Mouse (Mus musculus): Measurements from ENCODE around the gene Birc5. TPM values are rescaled to one million over a fixed set of nuclear protein-coding genes. Genes with fewer than 3 reads are reported as not detected.

Gene Birc5
- polyA plus RNA-seq, 1 experiment = 60.7 TPM

GRCm38 (mm10) chr11:117855360-117855759, 6.3 kb downstream of the Birc5 start:
- no peak overlapping the region for H3K4me2 ChIP-seq (ENCODE audit: low read depth)
- no peak overlapping the region for H3ac ChIP-seq (ENCODE audit: control insufficient read depth, insufficient read length)
- peaks cover 53% of the 10 kb centered on the region for H3K79me2 ChIP-seq (ENCODE audit: control insufficient read depth, insufficient read depth)
- H3K27me3 ChIP-seq (ENCODE audit: control insufficient read depth, insufficient read depth, insufficient read length) = no peaks in the 10 kb centered on the region
- TF ChIP-seq CEBPB (IDR thresholded peaks at IDR 0.05; ENCODE audit: insufficient read depth, poor library complexity, severe bottlenecking) (no peak), POLR2A (IDR thresholded peaks at IDR 0.05; ENCODE audit: insufficient read length, low read depth) (no peak), REST (IDR thresholded peaks at IDR 0.05; ENCODE audit: insufficient read depth, insufficient read length) (no peak), TCF12 (IDR thresholded peaks at IDR 0.05; ENCODE audit: insufficient read depth, poor library complexity, severe bottlenecking) (no peak), USF1 (IDR thresholded peaks at IDR 0.05; ENCODE audit: low read depth) (no peak), SRF (IDR thresholded peaks at IDR 0.05; ENCODE audit: control insufficient read depth, insufficient read length, low read depth) (no peak), MYOG (IDR thresholded peaks at IDR 0.05; ENCODE audit: control insufficient read depth in 1 of 3, insufficient read depth in 1 of 3, insufficient read length in 2 of 3, low read depth in 2 of 3) (no peak), TCF3 (IDR thresholded peaks at IDR 0.05; ENCODE audit: insufficient read length, low read depth) (no peak), MYOD1 (IDR thresholded peaks at IDR 0.05; ENCODE audit: control insufficient read depth in 1 of 3, insufficient read length in 2 of 3, low read depth in 2 of 3) (no peak), MAX (IDR thresholded peaks at IDR 0.05; ENCODE audit: low read depth) (no peak), POLR2AphosphoS2 (IDR thresholded peaks at IDR 0.05; ENCODE audit: insufficient read length, low read depth) (no peak), E2F4 (IDR thresholded peaks at IDR 0.05; ENCODE audit: insufficient read depth) (no peak)
- H3K4me3 ChIP-seq = no peak overlapping the region
- H3K36me3 ChIP-seq (ENCODE audit: control insufficient read depth, insufficient read depth) = peaks cover 25% of the 10 kb centered on the region

DNA sequence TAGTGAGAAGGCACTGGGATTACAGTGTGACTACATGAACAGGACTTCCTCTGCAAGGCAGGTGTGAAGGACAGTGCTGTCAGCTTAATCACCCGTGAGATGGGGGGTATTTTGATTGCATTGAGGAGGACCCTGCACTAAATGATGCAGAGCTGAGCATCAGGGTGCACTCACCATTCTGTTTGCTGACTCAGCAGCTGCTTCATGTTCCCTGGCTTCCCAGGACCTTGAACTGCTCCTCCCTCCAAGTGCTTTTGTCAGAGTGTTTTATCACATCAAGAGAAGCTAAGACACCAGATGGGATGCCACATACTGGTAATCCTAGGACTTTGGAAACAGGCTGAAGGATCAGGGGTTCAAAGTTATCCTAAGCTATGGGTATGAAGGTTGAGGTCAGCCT, 6.9 kb downstream of the Birc5 start:
- Histone ChIP-seq H3K27me3 (ENCODE audit: control insufficient read depth, insufficient read depth, insufficient read length) (no peaks in the 10 kb centered on the region), H3K4me2 (ENCODE audit: low read depth) (no peak overlapping the region), H3K79me2 (ENCODE audit: control insufficient read depth, insufficient read depth) (peaks cover 47% of the 10 kb centered on the region), H3K4me3 (no peak overlapping the region), H3K36me3 (ENCODE audit: control insufficient read depth, insufficient read depth) (peaks cover 24% of the 10 kb centered on the region), H3ac (ENCODE audit: control insufficient read depth, insufficient read length) (no peak overlapping the region)
- TF ChIP-seq E2F4 (IDR thresholded peaks at IDR 0.05; ENCODE audit: insufficient read depth) (no peak), POLR2A (IDR thresholded peaks at IDR 0.05; ENCODE audit: insufficient read length, low read depth) (no peak), POLR2AphosphoS2 (IDR thresholded peaks at IDR 0.05; ENCODE audit: insufficient read length, low read depth) (no peak), TCF3 (IDR thresholded peaks at IDR 0.05; ENCODE audit: insufficient read length, low read depth) (no peak), SRF (IDR thresholded peaks at IDR 0.05; ENCODE audit: control insufficient read depth, insufficient read length, low read depth) (no peak), REST (IDR thresholded peaks at IDR 0.05; ENCODE audit: insufficient read depth, insufficient read length) (no peak), MAX (IDR thresholded peaks at IDR 0.05; ENCODE audit: low read depth) (no peak), USF1 (IDR thresholded peaks at IDR 0.05; ENCODE audit: low read depth) (no peak), TCF12 (IDR thresholded peaks at IDR 0.05; ENCODE audit: insufficient read depth, poor library complexity, severe bottlenecking) (no peak), MYOG (IDR thresholded peaks at IDR 0.05; ENCODE audit: control insufficient read depth in 1 of 3, insufficient read depth in 1 of 3, insufficient read length in 2 of 3, low read depth in 2 of 3) (no peak), MYOD1 (IDR thresholded peaks at IDR 0.05; ENCODE audit: control insufficient read depth in 1 of 3, insufficient read length in 2 of 3, low read depth in 2 of 3) (no peak), CEBPB (IDR thresholded peaks at IDR 0.05; ENCODE audit: insufficient read depth, poor library complexity, severe bottlenecking) (no peak)

- peaks cover 14% of the 10 kb centered on the region for H3K36me3 ChIP-seq (ENCODE audit: control insufficient read depth, insufficient read depth)
- no peaks in the 10 kb centered on the region for H3K27me3 ChIP-seq (ENCODE audit: control insufficient read depth, insufficient read depth, insufficient read length)
- H3K4me3 ChIP-seq = no peak overlapping the region
- H3K4me2 ChIP-seq (ENCODE audit: low read depth) = no peak overlapping the region
- TF ChIP-seq POLR2AphosphoS2 (IDR thresholded peaks at IDR 0.05; ENCODE audit: insufficient read length, low read depth) (peak; percentile 48), MAX (IDR thresholded peaks at IDR 0.05; ENCODE audit: low read depth) (no peak), USF1 (IDR thresholded peaks at IDR 0.05; ENCODE audit: low read depth) (no peak), POLR2A (IDR thresholded peaks at IDR 0.05; ENCODE audit: insufficient read length, low read depth) (no peak)
- peaks cover 32% of the 10 kb centered on the region for H3K79me2 ChIP-seq (ENCODE audit: control insufficient read depth, insufficient read depth)
- H3ac ChIP-seq (ENCODE audit: control insufficient read depth, insufficient read length) = no peak overlapping the region
Measured at GRCm38 (mm10) chr11:117857462-117857861, 8.4 kb downstream of the Birc5 start.

GRCm38 (mm10) chr11:117858392-117858791, 9.3 kb downstream of the Birc5 start:
- Histone ChIP-seq H3K4me3 (no peak overlapping the region), H3K4me2 (ENCODE audit: low read depth) (no peak overlapping the region), H3K27me3 (ENCODE audit: control insufficient read depth, insufficient read depth, insufficient read length) (no peaks in the 10 kb centered on the region), H3K36me3 (ENCODE audit: control insufficient read depth, insufficient read depth) (peaks cover 14% of the 10 kb centered on the region), H3ac (ENCODE audit: control insufficient read depth, insufficient read length) (no peak overlapping the region), H3K79me2 (ENCODE audit: control insufficient read depth, insufficient read depth) (peaks cover 23% of the 10 kb centered on the region)
- no peak for TF ChIP-seq TCF12 (IDR thresholded peaks at IDR 0.05; ENCODE audit: insufficient read depth, poor library complexity, severe bottlenecking)
- TF ChIP-seq USF1 (IDR thresholded peaks at IDR 0.05; ENCODE audit: low read depth) = no peak
- TF ChIP-seq E2F4 (IDR thresholded peaks at IDR 0.05; ENCODE audit: insufficient read depth) = no peak
- no peak for TF ChIP-seq TCF3 (IDR thresholded peaks at IDR 0.05; ENCODE audit: insufficient read length, low read depth)
- no peak for TF ChIP-seq MYOD1 (IDR thresholded peaks at IDR 0.05; ENCODE audit: control insufficient read depth in 1 of 3, insufficient read length in 2 of 3, low read depth in 2 of 3)
- TF ChIP-seq CEBPB (IDR thresholded peaks at IDR 0.05; ENCODE audit: insufficient read depth, poor library complexity, severe bottlenecking) = no peak

DNA sequence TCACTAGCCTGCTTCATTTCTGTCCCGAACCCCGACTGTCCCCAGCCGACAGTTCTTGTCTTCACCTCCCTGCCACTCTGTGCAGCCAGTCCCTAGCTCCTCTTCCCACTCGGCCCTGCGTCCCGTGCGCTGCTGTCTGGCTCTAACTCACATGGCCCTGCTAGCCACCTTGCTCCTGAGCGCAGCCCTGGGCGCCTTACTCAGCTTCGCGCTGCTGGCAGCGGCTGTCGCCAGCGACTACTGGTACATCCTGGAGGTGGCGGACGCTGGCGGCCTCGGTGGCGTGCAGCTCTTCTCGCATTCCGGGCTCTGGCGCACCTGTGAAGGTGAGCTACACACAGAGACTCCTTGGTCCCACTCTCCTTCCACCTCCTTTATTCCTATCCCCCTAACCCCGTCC, 11.6 kb downstream of the Birc5 start, which contains the start of gene Tmem235:
Gene Tmem235 (plus strand): TSS at position 152 of the 400 bp plus-strand sequence.
- peak; percentile 22 for TF ChIP-seq POLR2AphosphoS2 (IDR thresholded peaks at IDR 0.05; ENCODE audit: insufficient read length, low read depth)
- no peak for TF ChIP-seq MYOG (IDR thresholded peaks at IDR 0.05; ENCODE audit: control insufficient read depth in 1 of 3, insufficient read depth in 1 of 3, insufficient read length in 2 of 3, low read depth in 2 of 3)
- Histone ChIP-seq H3ac (ENCODE audit: control insufficient read depth, insufficient read length) (no peak within 1 kb of the TSS), H3K4me2 (ENCODE audit: low read depth) (no peak within 1 kb of the TSS), H3K4me3 (no peak within 1 kb of the TSS), H3K36me3 (ENCODE audit: control insufficient read depth, insufficient read depth) (peaks cover 7% of the 10 kb centered on the region), H3K79me2 (ENCODE audit: control insufficient read depth, insufficient read depth) (peaks cover 9% of the 10 kb centered on the region), H3K27me3 (ENCODE audit: control insufficient read depth, insufficient read depth, insufficient read length) (no peaks in the 10 kb centered on the region)
